Mouse (Mus musculus) heart, adult 18-20 months (tissue): Measurements from ENCODE around the gene Hfm1. TPM values are rescaled to one million over a fixed set of nuclear protein-coding genes. Genes with fewer than 3 reads are reported as not detected.
A peak's percentile ranks its signal among the peaks of the same experiment; 100 is the strongest.

Experiments
- DNase-seq, 2 experiments: peaks; one replicate each; pipeline ENCODE4 v3.0.0; 2021 to 2022; ENCODE audit warnings: mixed read lengths in 1 of 2
- long read RNA-seq, 2 experiments: library from polyadenylated mRNA; stranded (forward); transcript quantifications; one replicate each; pipeline ENCODE4 v2.0.0; 2021
- total RNA-seq, 2 experiments: library from RNA; stranded (reverse); gene quantifications; 2 replicates each; pipeline ENCODE4 v1.2.3; 2021

The Hfm1 gene
- total RNA-seq = not detected
- long read RNA-seq, experiment 1 = 0 reads
- long read RNA-seq, experiment 2 = 0 reads

- peak; percentile 24 to 35 for DNase-seq
Observed at GRCm38 (mm10) chr5:106925488-106926368, at the start of gene Hfm1. Gene Hfm1, minus strand, starts transcription at chr5:106926321.

- no peak for DNase-seq
Observed at GRCm38 (mm10) chr5:106973883-106974282, 47.8 kb upstream of the Hfm1 start.

GRCm38 (mm10) chr5:106967578-106967977, 41.5 kb upstream of the Hfm1 start:
- no peak for DNase-seq

GRCm38 (mm10) chr5:106966443-106966842, 40.3 kb upstream of the Hfm1 start:
- DNase-seq = no peak

GRCm38 (mm10) chr5:106964513-106965014, 38.4 kb upstream of the Hfm1 start:
- DNase-seq = no peak

- DNase-seq = peak; percentile 94 to 97
Observed at GRCm38 (mm10) chr5:106963584-106964512, 37.7 kb upstream of the Hfm1 start, which contains the start of gene Cdc7. Gene Cdc7, plus strand, starts transcription at chr5:106964322.

GRCm38 (mm10) chr5:106960451-106960850, 34.3 kb upstream of the Hfm1 start:
- DNase-seq = no peak

GRCm38 (mm10) chr5:106959031-106959430, 32.9 kb upstream of the Hfm1 start:
- DNase-seq = no peak

GRCm38 (mm10) chr5:106956467-106956866, 30.3 kb upstream of the Hfm1 start:
- DNase-seq = peak; percentile 25 to 69

- no peak for DNase-seq
Observed at GRCm38 (mm10) chr5:106948683-106949082, 22.6 kb upstream of the Hfm1 start.

- no peak for DNase-seq
Observed at GRCm38 (mm10) chr5:106946342-106946741, 20.2 kb upstream of the Hfm1 start.

GRCm38 (mm10) chr5:106927996-106928395, 1.9 kb upstream of the Hfm1 start:
- no peak for DNase-seq

- DNase-seq = no peak
Observed at GRCm38 (mm10) chr5:106926369-106926686, 207 bp upstream of the Hfm1 start.

- DNase-seq = no peak
Observed at GRCm38 (mm10) chr5:106919315-106919714, 6.8 kb downstream of the Hfm1 start.

GRCm38 (mm10) chr5:106896879-106897278, 29.2 kb downstream of the Hfm1 start:
- no peak for DNase-seq

GRCm38 (mm10) chr5:106891773-106892172, 34.3 kb downstream of the Hfm1 start:
- peak; percentile 61 to 69 for DNase-seq

GRCm38 (mm10) chr5:106887303-106888071, 38.6 kb downstream of the Hfm1 start:
- no peak for DNase-seq

- DNase-seq = no peak
Observed at GRCm38 (mm10) chr5:106885517-106885916, 40.6 kb downstream of the Hfm1 start.

- no peak for DNase-seq
Observed at GRCm38 (mm10) chr5:106876438-106876837, 49.7 kb downstream of the Hfm1 start.

GRCm38 (mm10) chr5:106860415-106860814, 65.7 kb downstream of the Hfm1 start:
- DNase-seq = peak; percentile 19 to 78

- no peak for DNase-seq
Observed at GRCm38 (mm10) chr5:106853284-106853683, 72.8 kb downstream of the Hfm1 start.

GRCm38 (mm10) chr5:106847045-106847444, 79.1 kb downstream of the Hfm1 start:
- DNase-seq = no peak
